Mouse (Mus musculus): Measurements from ENCODE around the gene Serpina10.

DNA sequence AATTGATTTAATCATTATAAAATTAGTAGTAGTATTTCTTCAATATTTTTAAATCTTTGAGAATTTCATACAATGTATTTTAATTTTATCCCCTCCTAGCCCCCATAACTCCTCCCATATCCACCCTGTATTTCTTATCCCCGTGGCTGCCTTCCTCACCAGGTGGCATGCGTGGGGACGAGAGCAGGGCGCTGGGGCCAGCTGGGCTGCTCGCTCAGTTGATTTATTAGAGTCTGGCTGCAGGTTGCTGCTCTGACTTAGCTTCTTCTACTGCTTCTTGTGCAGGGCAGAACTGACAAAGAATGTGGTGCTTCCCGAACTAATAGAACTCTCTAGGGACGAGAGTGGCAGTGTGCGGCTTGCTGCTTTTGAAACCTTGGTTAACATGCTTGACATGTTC, 47.5 kb downstream of the Serpina10 start:
- TF ChIP-seq GATA2 (IDR thresholded peaks at IDR 0.05; ENCODE audit: borderline replicate concordance, low read depth, low read length) (no peak), CTCF (IDR thresholded peaks at IDR 0.05; ENCODE audit: low read depth, low read length) (no peak), POLR2AphosphoS5 (IDR thresholded peaks at IDR 0.05; ENCODE audit: insufficient replicate concordance, low read depth, low read length) (no peak), TAL1 (conservative IDR thresholded peaks at IDR 0.05; ENCODE audit: low read depth, low read length) (no peak)
